Mouse (Mus musculus) lung, postnatal 0 days (tissue): ENCODE measurements around the gene Vmn1r81.

Source experiments
- CTCF ChIP-seq: IDR thresholded peaks from 2 replicates; pipeline ENCODE4 v1.5.1; 2016; ENCODE audit warnings: antibody characterized with exemption, mild to moderate bottlenecking
- EP300 ChIP-seq: IDR thresholded peaks from 2 replicates; pipeline ENCODE4 v1.6.1; 2016; ENCODE audit warnings: antibody characterized with exemption, mild to moderate bottlenecking, control low read depth

DNA sequence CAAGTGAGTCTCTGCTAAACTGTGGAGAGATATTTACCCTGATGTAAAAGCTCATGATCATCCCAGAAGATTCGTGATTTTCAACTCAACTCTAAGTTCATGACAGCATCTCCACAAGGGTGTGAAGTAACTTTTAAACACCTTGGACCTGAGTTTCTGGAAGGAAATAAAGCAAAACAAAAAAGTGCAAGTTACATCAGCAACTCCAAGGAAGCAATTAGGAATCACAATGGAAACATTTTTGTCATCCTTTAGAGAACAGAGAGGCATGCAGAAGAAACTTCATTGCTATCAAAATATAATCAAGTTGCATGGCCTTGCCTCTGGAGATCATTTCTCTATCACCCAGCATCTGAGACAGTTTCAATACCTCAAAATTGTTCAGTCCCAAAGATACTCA lies at the start of gene Vmn1r81:
- TF ChIP-seq EP300 (no peak), CTCF (no peak)
